Mouse (Mus musculus) urinary bladder, postnatal 14 days (tissue): ENCODE results near the gene Zmiz1.

ENCODE experiments used
- DNase-seq: peaks from one replicate; pipeline ENCODE4 v3.0.0; 2021; ENCODE audit warnings: low spot score

The Zmiz1 gene

GRCm38 (mm10) chr14:25701986-25702385 lies 243.0 kb downstream of the Zmiz1 start:
- no peak for DNase-seq

GRCm38 (mm10) chr14:25707691-25708181 lies 248.8 kb downstream of the Zmiz1 start:
- DNase-seq = peak; percentile 67

DNA sequence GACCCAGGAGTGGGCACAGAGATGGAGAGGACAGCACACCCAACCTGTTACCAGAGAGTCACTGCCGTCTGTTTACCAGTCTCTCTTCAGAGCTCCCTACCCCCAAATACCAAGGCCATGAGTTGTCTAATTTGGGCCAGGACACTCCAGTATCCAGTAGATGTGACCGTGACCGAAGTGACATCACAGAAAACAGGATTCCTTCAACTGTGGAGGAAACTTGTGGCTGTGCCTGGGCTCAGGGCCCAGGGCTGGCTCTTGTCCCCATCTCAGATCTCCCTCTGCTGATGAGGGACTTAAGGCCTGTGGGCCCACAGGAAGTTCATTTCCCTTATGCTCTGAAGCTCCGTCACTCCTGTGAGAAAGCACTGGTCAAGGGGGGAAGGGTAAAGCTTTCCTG lies 249.5 kb downstream of the Zmiz1 start:
- peak; percentile 53 for DNase-seq

DNA sequence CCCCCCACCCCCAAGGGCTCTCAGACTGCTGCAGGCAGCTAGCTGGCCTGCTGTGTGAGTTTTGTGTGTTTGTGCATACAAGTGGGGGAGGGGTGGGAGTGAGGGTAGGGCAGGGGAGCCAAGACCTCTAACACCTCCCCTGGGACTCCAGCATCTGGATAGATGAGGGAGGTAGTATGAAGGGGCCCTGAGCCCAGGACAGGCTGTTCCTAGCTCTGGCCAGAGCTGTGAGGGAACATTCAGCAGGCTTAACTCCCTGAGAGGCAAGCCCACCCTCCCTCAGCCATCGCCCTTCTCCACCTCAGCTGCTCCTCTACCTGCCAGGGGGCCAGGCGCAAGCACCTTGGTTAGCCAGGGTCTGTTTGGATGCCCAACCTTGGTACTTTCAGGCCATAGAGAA lies 249.9 kb downstream of the Zmiz1 start:
- no peak for DNase-seq

DNA sequence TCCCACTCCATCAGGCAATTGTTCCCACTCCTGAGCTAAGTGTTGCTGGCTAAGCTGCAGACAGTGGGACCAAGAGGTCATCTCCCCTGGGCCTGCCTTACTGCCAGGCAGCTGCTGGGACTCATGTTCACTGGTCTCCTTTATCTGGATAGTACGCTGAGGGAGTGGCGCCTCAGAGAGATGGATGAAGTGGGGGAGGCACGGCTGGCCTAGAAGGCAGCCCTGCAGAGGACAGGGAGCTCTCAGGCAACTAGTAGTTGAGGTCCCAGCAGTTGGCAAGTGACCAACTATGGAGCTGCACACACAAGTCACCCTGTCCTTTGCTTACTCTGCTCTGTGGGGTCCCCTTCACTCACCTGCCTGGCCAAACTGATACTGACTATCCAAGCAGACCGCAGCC lies 251.1 kb downstream of the Zmiz1 start:
- DNase-seq = no peak

GRCm38 (mm10) chr14:25710681-25711080 lies 251.7 kb downstream of the Zmiz1 start:
- DNase-seq = no peak

GRCm38 (mm10) chr14:25711177-25711576 lies 252.2 kb downstream of the Zmiz1 start:
- DNase-seq = no peak

DNA sequence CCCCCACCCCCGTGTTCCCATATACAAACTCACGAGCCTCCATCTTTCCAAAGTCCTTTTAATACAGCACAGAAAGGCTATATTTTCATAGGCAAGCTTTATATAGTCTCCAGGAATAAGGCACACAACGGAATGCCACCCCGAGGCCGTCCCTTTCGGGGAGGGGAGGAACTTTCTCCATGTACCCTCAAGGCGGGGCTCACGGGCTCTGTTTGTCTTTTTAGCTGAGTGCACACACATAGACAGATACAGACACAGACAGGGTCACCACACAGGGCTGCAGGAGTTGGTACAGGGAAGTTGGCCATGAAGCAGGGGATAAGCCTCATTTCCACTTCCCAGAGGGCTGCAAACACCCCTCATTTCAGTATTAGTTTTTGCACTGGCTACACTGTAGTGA lies 252.6 kb downstream of the Zmiz1 start:
- no peak for DNase-seq

- no peak for DNase-seq
These were observed 254.5 kb downstream of the Zmiz1 start for GRCm38 (mm10) chr14:25713443-25713842.
